Mouse (Mus musculus): Measurements from ENCODE around the gene Macrod2. TPM values are rescaled to one million over a fixed set of nuclear protein-coding genes. Genes with fewer than 3 reads are reported as not detected.
A peak's percentile ranks its signal among the peaks of the same experiment; 100 is the strongest.

Macrod2 gene
- polyA plus RNA-seq, 1 experiment from 2014 or later = 34.2 TPM

DNA sequence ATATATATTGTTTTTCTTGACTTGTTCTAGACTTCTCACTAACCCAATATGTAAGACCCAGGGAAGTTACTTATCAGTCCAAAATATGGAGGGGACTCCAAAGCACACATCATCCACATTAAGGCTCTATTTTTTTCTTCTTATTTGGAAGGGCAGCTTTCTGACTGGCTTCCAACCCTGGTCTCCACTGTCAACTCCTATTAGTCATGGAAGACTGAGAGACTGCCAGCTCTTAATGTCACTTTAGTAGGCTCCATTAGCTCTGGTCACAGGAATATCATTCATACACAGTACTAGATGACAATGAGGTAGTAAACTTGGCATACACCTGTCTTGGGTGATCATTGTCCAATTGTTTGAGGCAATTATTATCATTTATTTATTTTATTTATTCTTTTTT lies 1631.6 kb downstream of the Macrod2 start:
- no peak for DNase-seq (ENCODE audit: extremely low spot score, low spot score)
- Histone ChIP-seq H3K4me3 (no peak overlapping the region), H3K9me3 (no peaks in the 10 kb centered on the region), H3K36me3 (replicated peaks) (no peaks in the 10 kb centered on the region), H3K27ac (no peak overlapping the region), H3K27me3 (ENCODE audit: poor library complexity, severe bottlenecking) (no peaks in the 10 kb centered on the region), H3K4me1 (peaks cover 18% of the 10 kb centered on the region)

DNA sequence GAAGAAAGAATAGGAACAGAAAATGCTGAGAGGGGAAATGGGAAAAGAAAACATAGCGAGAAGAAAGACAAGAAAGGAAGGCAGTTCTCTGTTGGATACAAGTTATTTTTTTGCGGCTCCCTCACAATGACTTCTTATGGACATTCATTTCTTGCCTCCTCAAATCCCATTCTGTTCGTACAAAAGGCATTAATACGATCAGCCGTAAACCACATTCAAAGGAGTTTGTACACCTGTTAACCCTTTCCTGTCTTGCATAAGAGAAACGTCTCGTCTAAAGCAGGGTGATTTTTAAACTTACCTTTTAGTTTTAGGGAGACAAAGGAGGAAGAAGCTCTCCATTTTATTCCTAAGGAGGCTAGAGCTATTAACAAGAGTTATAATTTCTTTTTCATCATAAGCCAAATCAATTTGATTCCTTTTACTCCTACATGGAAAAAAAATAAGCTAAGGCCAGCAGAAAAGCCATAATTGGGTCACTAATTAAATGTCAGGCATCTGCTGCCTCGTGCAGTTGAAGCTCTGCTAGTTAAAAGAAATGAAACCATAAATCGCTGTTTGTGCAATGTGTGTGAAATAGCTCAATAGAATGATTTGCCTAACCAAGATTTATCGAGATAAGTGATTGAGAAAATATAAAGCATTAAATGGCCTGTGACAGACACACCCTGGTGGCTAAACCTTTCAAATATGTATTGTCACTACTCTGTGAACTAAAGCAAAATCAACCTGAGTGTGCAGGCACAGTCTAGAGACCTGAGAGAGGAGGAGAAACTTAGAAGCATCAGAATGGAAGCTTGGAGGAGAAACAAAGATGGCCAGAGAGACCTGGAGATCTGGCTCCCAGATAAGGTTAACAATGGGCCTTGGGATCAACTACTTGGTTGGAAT lies 1635.9 kb downstream of the Macrod2 start:
- DNase-seq (ENCODE audit: extremely low spot score, low spot score) = no peak
- peak overlapping the region; percentile 58; the same call in 1 of the 2 replicates for H3K27ac ChIP-seq
- peaks cover 24% of the 10 kb centered on the region for H3K4me1 ChIP-seq
- no peaks in the 10 kb centered on the region for H3K36me3 ChIP-seq (replicated peaks)
- H3K9me3 ChIP-seq = no peaks in the 10 kb centered on the region
- WGBS = 35% methylated on average over 10 of the region's 10 CpGs
- no peak overlapping the region for H3K4me3 ChIP-seq
- no peaks in the 10 kb centered on the region for H3K27me3 ChIP-seq (ENCODE audit: poor library complexity, severe bottlenecking)

DNA sequence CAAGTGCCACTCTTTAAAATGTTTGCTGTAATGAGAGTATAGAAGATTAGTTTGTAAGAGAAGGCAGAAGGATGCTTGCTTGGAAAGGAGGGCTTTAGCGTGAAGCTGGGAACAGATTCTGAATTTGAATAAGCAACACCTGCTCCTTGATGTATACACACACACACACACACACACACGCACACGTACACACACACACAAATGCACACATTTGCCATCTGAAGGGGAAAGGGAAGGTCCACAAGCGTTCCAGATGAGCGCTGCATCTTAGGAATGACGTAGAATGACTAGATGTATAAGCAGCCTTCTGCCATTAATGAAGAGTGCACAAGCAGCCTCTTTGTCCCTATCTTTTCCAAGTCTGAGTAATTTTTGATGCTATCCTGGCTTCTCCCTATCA lies 1660.5 kb downstream of the Macrod2 start:
- no peak for DNase-seq (ENCODE audit: extremely low spot score, low spot score)
- Histone ChIP-seq H3K36me3 (replicated peaks) (no peaks in the 10 kb centered on the region), H3K9me3 (no peaks in the 10 kb centered on the region), H3K4me1 (peaks cover 10% of the 10 kb centered on the region), H3K27ac (no peak overlapping the region), H3K4me3 (no peak overlapping the region), H3K27me3 (ENCODE audit: poor library complexity, severe bottlenecking) (no peaks in the 10 kb centered on the region)
- WGBS = 88% methylated on average over 6 of the region's 6 CpGs

DNA sequence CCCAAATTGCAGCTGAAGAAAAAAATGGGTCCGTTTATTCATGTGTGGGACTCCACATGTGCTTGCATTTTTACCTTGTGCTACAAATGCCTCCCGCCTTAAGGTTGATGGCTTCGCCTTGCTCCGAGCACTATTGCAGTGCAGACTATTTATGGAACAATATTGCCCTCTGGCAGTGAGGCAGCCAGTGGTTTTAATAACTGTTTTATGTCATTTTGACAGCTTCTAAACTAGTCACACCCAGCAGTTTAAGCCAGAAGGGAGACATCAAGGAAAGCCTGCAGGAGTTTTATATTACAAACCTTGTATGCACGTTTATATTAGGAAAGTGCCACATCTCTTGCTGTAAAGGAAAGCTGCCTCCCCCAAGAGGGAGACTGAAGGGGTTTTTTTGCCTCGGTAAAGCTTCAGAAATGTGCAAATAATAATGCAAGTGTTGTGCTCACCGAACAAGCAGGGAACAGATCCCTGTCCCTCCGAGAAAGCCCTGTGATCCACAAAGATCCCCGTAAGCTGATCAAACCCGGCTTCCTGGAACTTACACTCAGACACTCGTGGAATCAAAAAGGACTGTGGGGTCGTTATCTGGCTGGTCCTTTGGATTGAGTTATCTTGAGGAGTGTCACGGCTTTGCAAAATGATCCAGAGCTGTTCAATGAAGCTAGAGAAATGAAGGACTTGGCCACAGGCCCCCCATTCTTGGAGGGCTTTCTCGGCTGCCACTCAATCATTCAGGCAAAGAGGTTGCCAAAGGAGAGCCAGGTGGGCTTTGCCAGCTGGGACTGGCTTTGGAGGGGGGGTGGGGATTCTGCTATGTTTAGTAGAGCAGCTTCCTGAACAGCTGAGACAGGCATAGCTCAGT lies 1663.0 kb downstream of the Macrod2 start:
- peaks cover 10% of the 10 kb centered on the region for H3K4me1 ChIP-seq
- no peaks in the 10 kb centered on the region for H3K9me3 ChIP-seq
- H3K27ac ChIP-seq = peak overlapping the region; percentile 49
- 67% methylated on average over 14 of the region's 14 CpGs for WGBS
- H3K36me3 ChIP-seq (replicated peaks) = no peaks in the 10 kb centered on the region
- H3K4me3 ChIP-seq = no peak overlapping the region
- DNase-seq (ENCODE audit: extremely low spot score, low spot score) = no peak
- H3K27me3 ChIP-seq (ENCODE audit: poor library complexity, severe bottlenecking) = no peaks in the 10 kb centered on the region

DNA sequence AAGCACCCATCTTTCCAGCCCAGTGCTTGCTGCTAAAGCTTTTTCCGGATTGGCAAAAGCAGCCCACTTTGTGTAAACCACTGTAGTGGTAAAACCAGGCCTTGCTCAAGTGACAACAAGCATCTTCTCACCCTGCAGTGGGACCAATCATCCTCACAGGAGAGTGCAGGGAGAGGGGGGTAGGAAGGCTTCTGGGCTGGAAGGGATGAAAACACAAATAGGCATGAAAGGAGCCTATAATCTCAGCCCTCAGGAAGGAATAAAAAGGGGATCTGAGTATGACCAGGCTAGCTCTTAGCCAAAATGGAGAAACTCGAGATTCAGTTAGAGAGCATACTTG lies 1663.6 kb downstream of the Macrod2 start:
- H3K4me1 ChIP-seq = peaks cover 10% of the 10 kb centered on the region
- DNase-seq (ENCODE audit: extremely low spot score, low spot score) = no peak
- no peak overlapping the region for H3K4me3 ChIP-seq
- peak overlapping the region; percentile 49 for H3K27ac ChIP-seq
- WGBS = 69% methylated on average over 2 of the region's 2 CpGs
- no peaks in the 10 kb centered on the region for H3K9me3 ChIP-seq
- H3K36me3 ChIP-seq (replicated peaks) = no peaks in the 10 kb centered on the region
- H3K27me3 ChIP-seq (ENCODE audit: poor library complexity, severe bottlenecking) = no peaks in the 10 kb centered on the region

DNA sequence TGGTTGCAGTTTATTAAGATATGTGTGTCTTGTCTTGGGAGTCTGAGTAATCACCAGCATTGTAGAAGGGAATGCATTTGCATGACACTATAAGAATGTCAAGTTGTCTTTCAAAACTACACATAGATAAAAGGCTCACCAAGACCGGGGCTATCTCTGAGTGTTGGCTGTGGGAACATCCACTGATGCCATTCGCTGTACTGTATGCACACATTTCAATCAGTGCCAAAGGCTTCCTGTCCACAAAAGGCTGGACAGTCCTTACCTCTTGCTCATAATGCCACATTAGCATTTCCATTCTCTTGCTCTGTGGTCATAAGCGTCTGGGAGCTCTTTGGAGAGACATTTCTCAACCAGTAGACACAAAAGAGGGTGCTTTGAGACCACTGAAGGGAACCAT lies 1713.8 kb downstream of the Macrod2 start:
- DNase-seq (ENCODE audit: extremely low spot score, low spot score) = no peak
- no peaks in the 10 kb centered on the region for H3K36me3 ChIP-seq (replicated peaks)
- H3K27me3 ChIP-seq (ENCODE audit: poor library complexity, severe bottlenecking) = no peaks in the 10 kb centered on the region
- no peaks in the 10 kb centered on the region for H3K4me1 ChIP-seq
- no peaks in the 10 kb centered on the region for H3K9me3 ChIP-seq
- no peak overlapping the region for H3K4me3 ChIP-seq
- no peak overlapping the region for H3K27ac ChIP-seq
- WGBS = 77% methylated on average over 3 of the region's 3 CpGs

DNA sequence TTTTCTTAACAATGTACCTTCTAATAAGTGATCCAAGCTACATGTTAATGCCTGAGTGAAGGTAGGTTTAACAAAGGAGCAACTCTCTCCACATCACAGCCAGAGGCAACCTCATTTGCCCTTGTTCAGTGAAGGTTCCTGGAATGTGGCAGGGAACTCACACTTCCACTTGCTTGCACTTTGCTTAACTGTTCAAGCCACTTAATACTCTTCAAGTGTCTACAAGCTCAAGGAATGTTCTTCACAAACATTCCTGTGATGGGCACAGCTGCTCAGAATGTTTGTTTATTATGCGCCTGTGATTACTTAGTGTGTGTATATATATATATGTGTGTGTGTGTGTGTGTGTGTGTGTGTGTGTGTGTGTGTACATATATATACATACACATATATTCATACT lies 1721.5 kb downstream of the Macrod2 start:
- Histone ChIP-seq H3K27ac (no peak overlapping the region), H3K36me3 (replicated peaks) (no peaks in the 10 kb centered on the region), H3K4me1 (no peaks in the 10 kb centered on the region), H3K4me3 (no peak overlapping the region), H3K9me3 (no peaks in the 10 kb centered on the region), H3K27me3 (ENCODE audit: poor library complexity, severe bottlenecking) (no peaks in the 10 kb centered on the region)
- WGBS = 87% methylated on average over 1 of the region's 1 CpGs
- no peak for DNase-seq (ENCODE audit: extremely low spot score, low spot score)

DNA sequence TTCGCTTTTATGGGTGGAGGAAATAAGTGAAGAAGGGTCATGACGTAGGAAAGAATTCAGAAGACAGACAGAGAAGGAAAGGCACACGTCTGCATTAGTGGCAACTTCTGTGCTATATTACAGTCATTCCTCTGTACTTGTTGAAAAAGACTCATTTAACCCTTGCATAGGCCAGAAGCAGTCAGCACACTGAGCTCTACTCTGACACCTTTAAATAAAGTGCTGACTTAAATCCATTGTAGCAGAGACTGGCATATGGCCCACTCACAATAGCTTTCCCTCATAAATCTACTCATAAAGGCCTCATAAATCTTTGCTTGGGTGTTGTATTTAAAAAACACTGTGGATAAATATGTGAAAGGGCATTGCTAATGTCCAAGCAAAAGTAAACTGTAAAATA lies 1733.0 kb downstream of the Macrod2 start:
- 90% methylated on average over 3 of the region's 3 CpGs for WGBS
- no peak overlapping the region for H3K27ac ChIP-seq
- no peak for DNase-seq (ENCODE audit: extremely low spot score, low spot score)
- no peaks in the 10 kb centered on the region for H3K36me3 ChIP-seq (replicated peaks)
- H3K4me1 ChIP-seq = peaks cover 8% of the 10 kb centered on the region
- H3K4me3 ChIP-seq = no peak overlapping the region
- H3K27me3 ChIP-seq (ENCODE audit: poor library complexity, severe bottlenecking) = no peaks in the 10 kb centered on the region
- H3K9me3 ChIP-seq = no peaks in the 10 kb centered on the region

DNA sequence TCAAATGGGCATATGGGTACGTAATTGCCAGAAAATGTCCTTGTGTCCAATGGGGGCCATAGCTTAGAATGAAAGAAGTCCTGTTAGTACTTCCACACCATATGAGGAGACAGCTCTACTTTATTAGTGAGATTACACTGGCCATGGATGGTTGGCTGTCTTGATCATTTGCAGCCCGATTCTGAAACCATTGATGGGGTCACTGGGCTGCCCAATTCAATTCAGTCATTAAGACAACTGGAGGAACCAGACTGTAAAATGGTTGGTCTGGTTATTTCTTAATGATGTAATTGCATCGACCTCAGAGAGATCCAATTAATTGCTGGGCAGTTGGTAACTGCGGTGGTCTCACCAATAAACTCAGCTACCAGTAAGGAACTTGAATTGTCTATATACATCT lies 1734.1 kb downstream of the Macrod2 start:
- H3K36me3 ChIP-seq (replicated peaks) = no peaks in the 10 kb centered on the region
- DNase-seq (ENCODE audit: extremely low spot score, low spot score) = no peak

DNA sequence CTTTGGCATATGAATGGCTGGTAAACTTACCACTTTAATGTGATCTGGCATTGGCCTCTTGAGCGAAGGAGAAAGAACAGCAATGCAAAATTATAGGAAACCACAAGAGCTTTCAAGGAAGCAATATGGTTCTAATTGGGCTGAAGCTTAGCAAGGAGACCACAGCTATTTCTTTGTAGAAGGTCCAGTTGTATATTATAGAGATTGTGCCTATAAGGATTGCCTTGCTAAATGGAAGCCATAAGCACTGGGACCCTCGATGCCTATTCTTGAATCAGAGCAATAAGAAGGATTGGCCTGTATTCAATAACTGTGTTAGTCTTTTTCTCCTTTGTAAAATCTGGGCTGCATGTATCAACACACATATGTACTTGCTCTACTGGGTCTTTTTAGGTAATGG lies 1754.2 kb downstream of the Macrod2 start:
- Histone ChIP-seq H3K4me3 (no peak overlapping the region), H3K4me1 (no peaks in the 10 kb centered on the region), H3K27me3 (ENCODE audit: poor library complexity, severe bottlenecking) (no peaks in the 10 kb centered on the region), H3K36me3 (replicated peaks) (no peaks in the 10 kb centered on the region), H3K9me3 (no peaks in the 10 kb centered on the region), H3K27ac (no peak overlapping the region)
- no peak for DNase-seq (ENCODE audit: extremely low spot score, low spot score)
- 90% methylated on average over 2 of the region's 2 CpGs for WGBS

More for the DNA sequence above, 1734.1 kb downstream of the Macrod2 start:
- 88% methylated on average over 4 of the region's 4 CpGs for WGBS
- no peak overlapping the region for H3K4me3 ChIP-seq
- no peaks in the 10 kb centered on the region for H3K27me3 ChIP-seq (ENCODE audit: poor library complexity, severe bottlenecking)
- no peak overlapping the region for H3K27ac ChIP-seq
- no peaks in the 10 kb centered on the region for H3K9me3 ChIP-seq
- H3K4me1 ChIP-seq = peaks cover 2% of the 10 kb centered on the region; the same call in 1 of the 2 replicates

DNA sequence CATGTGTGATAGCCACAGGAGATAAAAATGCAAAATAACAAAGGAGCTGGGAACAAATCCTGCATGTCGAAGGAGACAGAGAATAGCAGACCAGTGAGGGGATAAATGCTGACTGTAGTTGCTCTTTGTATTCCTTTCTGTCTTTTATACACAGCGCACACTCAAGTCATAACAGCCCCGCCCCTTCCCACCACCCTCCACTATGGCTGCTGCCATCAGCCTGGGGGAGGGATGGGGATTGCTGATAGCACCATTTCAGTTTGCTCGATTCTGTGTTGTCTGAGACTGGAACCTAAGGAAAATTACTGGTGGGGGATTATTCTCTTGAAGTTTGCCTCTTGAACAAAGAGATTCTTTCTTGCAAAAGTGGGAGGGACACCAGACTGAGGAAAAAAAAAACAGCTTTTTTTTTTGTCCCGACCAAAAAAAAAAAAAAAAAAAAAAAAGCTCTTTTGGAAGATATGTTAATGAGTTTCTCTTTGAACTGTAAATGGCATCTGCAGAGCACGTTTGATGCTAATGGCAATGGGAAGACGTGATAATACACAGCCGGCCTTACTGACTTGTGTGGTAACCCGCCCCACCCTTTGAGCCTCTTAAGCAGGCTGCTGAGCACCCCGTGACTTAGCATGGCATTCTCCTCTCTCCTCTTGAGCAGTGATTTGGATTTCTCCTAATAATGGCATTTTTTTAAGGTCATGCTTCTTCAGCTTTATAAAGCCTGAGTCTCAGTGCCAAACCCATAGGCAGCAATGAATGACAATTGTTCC lies 1768.6 kb downstream of the Macrod2 start:
- 31% methylated on average over 10 of the region's 10 CpGs for WGBS
- H3K27ac ChIP-seq = peak overlapping the region; percentile 74; the same call in 1 of the 2 replicates

DNA sequence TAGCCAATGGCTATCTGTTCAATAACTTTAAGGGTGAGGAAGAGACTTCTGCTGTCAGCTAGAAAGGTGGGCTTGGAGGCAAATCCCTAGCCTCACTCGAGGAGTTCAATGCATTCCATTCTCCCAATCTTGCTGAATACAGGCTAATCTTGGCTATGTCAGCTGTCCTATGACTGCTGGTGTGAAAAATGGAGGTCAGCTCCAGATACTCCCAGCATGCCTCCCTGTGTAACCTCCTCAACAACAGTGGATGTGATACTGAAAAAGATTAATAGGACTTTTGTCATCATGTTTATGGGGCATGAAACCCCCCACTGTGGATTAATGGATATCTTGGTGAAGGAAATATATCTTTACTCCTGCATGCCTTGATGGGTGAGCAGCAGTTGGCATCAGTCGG lies 1774.5 kb downstream of the Macrod2 start:
- Histone ChIP-seq H3K4me3 (no peak overlapping the region), H3K27me3 (ENCODE audit: poor library complexity, severe bottlenecking) (peaks cover 11% of the 10 kb centered on the region; the same call in 1 of the 2 replicates), H3K9me3 (no peaks in the 10 kb centered on the region), H3K36me3 (replicated peaks) (no peaks in the 10 kb centered on the region), H3K27ac (no peak overlapping the region), H3K4me1 (peaks cover 2% of the 10 kb centered on the region)
- 85% methylated on average over 2 of the region's 2 CpGs for WGBS
- no peak for DNase-seq (ENCODE audit: extremely low spot score, low spot score)

More for the DNA sequence above, 1768.6 kb downstream of the Macrod2 start:
- peaks cover 28% of the 10 kb centered on the region for H3K4me1 ChIP-seq
- peaks cover 14% of the 10 kb centered on the region; the same call in 1 of the 2 replicates for H3K27me3 ChIP-seq (ENCODE audit: poor library complexity, severe bottlenecking)
- peak overlapping the region; percentile 3; the same call in 1 of the 2 replicates for H3K4me3 ChIP-seq
- H3K9me3 ChIP-seq = no peaks in the 10 kb centered on the region
- peak; percentile 21 for DNase-seq (ENCODE audit: extremely low spot score, low spot score)
- H3K36me3 ChIP-seq (replicated peaks) = no peaks in the 10 kb centered on the region
